Mouse (Mus musculus): ENCODE results near the gene Orm2.

Orm2 gene

GRCm38 (mm10) chr4:63405683-63406082, 43.4 kb downstream of the Orm2 start:
- no peak for DNase-seq (ENCODE audit: low spot score)

GRCm38 (mm10) chr4:63408247-63408646, 46.0 kb downstream of the Orm2 start:
- no peak for DNase-seq (ENCODE audit: low spot score)

GRCm38 (mm10) chr4:63408649-63409048, 46.4 kb downstream of the Orm2 start:
- peak; percentile 55 for DNase-seq (ENCODE audit: low spot score)

- peak; percentile 14 for DNase-seq (ENCODE audit: low spot score)
Measured at GRCm38 (mm10) chr4:63409317-63409907, 47.2 kb downstream of the Orm2 start.

GRCm38 (mm10) chr4:63409908-63410582, 47.8 kb downstream of the Orm2 start:
- peak; percentile 69 for DNase-seq (ENCODE audit: low spot score)

GRCm38 (mm10) chr4:63410583-63410934, 48.3 kb downstream of the Orm2 start:
- DNase-seq (ENCODE audit: low spot score) = peak; percentile 86

- DNase-seq (ENCODE audit: low spot score) = no peak
Measured at GRCm38 (mm10) chr4:63411222-63411621, 49.0 kb downstream of the Orm2 start.

GRCm38 (mm10) chr4:63414951-63415350, 52.7 kb downstream of the Orm2 start:
- no peak for DNase-seq (ENCODE audit: low spot score)
